Mouse (Mus musculus) granulocyte monocyte progenitor cell, adult 5-6 weeks (primary cell): ENCODE measurements around the gene Rab8a. TPM values are rescaled to one million over a fixed set of nuclear protein-coding genes. Genes with fewer than 3 reads are reported as not detected.

Source experiments
- ATAC-seq: replicated peaks from 2 replicates; pipeline ENCODE4 v1.8.0; 2016; ENCODE audit warnings: mild to moderate bottlenecking, moderate TSS enrichment, inconsistent platforms; ENCODE audit not compliant: poor library complexity, severe bottlenecking
- total RNA-seq, 2 experiments: library from RNA; stranded (forward) in 1 of 2; stranded (reverse) in 1 of 2; fragments of 200-712, 200-1000 nt in 1 of 2; fragments of >200 nt in 1 of 2; fragmentation: Nextera tagmentation in 1 of 2; gene quantifications; 2 replicates each; pipeline ENCODE4 v1.2.3; 2014 to 2017

Rab8a gene
- total RNA-seq, 2 experiments from 2014 or later: 39.9 to 320 TPM

DNA sequence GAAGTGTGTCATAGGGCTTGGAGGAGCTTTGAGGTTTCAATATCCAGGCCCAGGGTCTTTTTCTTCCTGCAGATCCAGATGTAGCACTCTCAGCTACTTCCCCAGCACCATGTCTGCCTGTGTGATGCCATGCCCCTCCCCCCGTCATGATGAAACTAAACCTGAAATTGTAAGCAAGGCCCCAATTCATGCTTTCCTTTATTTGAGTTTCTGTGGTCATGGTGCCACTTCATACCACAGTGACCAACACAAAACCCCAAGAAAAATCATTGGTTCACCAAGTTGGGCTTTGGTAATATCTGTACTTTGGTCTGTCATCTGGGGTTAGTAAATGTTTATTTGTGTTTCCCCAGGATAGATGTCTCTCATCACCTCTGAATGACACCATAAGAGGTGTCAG lies 47.6 kb downstream of the Rab8a start:
- ATAC-seq: peak; percentile 64

DNA sequence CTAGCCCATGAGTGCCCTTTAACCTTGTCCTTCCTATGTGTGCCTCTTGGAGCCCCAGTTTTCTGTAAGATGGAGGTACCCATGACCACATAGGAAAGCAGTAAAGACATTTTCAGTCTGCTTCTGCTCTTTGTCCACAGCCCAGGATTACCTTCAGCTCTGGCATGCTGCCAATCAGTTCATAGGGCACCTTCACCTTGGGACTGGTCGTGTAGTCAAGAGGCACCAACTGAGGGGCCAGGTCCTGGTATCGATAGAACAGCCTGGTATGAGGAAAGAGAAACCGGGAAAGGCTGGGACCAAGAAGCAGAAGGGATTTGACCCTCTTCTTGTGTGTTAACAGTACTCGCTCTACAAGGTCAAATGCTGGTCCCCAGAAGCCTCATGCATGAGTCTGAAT lies 49.2 kb downstream of the Rab8a start:
- no peak for ATAC-seq

DNA sequence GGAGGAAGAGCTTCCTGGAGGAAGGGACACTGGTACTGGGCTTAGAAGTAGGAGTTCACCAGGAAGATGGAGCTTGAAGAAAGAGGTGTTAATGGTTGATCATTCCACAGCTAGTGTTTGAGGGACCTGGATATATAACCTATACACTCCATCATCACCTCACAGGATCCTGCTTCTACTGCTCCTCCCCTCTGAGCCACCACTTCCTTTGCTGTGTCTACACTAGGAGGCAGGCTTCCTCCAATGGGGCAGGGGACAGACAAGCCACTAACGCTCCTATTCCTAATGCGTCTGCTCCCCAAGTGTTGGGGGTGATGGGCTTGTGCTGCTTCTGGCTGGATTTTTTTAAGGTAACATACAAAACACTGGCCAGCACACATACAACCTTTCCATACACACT lies 49.7 kb downstream of the Rab8a start:
- ATAC-seq: no peak

DNA sequence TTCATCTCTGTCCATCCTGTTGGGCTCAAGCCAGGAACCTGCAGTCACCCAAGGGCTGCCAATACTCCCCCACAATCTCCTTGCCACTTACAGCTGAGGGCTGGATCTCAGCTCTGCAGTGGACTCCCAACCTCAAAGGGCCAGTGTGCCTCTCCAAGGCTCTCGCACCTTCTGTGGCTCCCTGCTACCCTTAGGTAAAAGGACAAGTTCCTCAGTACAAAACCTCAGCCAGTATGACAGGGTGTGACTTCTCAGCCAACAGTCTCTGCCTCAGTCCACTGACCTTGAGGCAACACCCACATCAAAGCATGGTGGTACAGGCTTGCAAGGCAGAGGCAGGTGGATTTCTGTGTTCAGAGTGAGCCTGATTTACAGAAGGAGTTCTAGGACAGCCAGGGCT lies 50.8 kb downstream of the Rab8a start:
- no peak for ATAC-seq

DNA sequence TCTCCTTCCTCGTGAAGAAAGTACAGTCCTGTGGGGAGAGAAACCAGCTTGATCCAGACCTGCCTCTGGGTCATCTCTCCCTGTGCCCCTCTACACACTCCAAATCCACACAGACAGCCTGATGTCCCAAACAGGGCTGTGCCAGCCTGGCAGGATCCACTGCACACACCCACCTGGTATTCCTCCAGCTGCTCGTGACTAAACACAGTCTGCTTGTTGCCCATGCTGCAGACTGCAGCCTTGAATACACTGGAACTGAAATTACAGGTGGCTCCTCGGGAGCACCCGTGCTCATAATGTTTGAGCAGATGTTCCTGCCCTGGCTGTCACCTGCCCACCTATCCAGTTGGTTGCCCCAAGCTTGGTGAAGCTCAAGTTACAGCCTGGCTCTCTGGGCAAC lies 51.8 kb downstream of the Rab8a start, which contains the start of gene Cib3:
Gene Cib3, minus strand, starts transcription at position 87 of the 400 bp plus-strand sequence.
- ATAC-seq: no peak

DNA sequence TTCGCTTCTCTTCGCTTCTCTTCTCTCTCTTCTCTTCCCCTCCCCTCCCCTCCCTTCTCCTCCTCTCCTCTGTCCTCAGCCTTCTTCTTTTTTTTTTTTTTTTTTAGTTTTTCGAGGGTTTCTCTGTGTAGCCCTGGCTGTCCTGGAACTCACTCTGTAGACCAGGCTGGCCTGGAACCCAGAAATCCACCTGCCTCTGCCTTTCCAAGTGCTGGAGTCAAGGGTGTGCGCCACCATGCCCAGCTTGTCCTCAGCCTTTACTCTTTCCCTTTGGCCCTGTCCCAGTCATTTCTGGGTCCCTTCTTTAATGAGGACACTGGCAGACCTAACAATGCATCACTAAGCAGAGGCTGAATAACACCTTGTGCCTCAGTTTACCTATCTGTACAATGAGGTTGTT lies 52.5 kb downstream of the Rab8a start, which contains the start of gene Gm11034:
Gene Gm11034, minus strand, starts transcription at position 101 of the 400 bp plus-strand sequence.
- ATAC-seq: no peak

DNA sequence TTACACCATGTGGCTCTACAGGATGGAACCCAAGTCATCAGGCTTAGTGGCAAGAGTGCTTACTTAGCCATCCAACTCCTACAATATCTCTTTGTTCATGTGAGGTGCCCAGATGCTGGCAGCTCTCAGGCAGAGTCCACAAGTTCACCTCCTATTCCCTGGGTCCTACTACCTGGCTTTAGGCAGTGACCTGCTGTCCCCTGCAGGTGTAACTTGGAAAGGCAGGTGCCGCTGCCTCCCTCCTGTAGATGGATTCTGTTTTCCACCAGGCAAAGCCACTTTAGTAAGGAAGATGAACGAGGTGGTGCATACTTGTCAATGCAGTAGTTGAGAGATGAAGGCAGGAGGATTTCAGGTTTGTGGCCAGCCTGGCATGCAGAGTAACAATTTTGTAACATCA lies 54.1 kb downstream of the Rab8a start:
- ATAC-seq: no peak

DNA sequence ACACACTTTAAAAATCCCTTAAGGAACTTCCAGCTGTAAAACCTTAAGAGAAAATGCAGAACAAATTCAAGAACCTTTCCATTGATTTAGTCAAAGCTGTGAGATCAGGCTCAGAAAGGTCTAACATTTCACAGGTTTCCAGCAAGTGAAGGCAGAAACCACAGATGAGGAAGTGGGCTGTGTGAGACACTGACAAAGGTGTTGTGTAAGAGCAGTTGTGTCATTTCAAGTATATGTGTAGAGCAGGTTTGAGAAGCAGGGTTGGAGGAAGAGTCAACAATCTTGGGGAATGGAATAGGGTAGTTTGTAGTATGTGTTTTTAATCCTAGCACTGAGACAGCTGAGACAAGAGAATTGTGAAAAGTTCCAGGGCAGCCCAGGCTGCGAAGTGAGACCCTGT lies 54.9 kb downstream of the Rab8a start:
- peak; percentile 80 for ATAC-seq

DNA sequence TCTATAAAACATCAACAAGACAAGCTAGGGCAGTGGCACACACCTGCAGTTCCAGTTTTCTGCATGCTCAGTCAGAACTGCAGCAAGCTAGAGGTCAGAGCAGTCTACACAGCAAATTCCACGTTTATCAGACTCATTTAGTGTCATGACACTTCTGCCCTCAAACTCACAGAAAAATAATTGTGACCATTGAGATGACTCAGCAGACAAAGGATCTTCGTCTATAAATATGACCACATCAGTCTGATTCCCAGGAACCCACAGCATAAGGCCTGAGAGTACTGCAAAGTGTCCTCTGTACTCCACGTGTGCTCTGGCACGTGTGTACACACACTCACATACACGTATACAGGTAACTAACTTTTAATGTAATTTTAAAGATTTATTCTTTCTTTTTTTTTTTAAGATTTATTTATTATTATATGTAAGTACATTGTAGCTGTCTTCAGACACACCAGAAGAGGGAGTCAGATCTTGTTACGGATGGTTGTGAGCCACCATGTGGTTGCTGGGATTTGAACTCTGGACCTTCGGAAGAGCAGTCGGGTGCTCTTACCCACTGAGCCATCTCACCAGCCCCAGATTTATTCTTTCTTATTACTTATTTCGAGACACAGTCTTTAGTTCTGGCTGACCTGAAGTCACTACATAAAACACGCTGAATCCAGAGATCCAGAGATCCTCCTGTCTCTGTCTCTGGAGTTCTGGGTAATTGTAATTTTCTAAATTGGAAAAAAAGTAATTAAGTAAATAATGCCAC lies 58.0 kb downstream of the Rab8a start:
- ATAC-seq: no peak

DNA sequence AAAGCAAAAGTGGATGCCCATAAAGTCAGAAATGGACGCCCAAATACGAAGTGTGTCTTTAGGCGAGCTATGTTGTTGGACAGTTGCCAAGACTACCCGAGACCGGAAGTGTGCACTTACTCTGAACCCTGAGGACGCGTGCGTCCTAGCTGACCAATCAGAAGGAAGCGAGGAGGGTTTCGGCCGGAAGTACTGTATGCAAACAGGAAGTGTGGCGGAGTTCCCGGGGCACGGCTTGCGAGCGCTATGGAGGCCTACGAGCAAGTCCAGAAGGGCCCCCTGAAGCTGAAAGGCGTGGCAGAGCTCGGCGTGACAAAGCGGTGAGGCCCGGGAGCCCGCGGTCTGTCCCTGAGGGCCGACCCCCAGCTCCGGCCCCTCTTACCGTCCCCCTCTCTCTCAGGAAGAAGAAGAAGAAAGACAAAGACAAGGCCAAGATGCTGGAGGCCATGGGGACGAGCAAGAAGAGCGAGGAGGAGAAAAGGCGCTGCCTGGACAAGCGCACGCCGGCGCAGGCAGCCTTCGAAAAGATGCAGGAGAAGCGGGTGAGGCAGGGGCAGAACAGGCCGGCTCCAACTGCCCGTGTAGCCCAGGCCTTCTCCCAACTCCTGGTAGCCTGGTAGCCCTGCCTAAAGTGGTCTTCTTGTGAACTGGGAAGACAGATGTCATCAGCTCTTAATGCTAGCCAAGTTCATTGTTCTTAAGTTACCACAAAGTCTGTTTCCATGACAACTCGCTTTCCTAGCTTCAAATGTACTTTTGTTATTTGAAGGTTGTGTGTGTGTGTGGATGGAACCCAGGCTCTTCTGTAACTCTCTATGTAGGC lies 58.8 kb downstream of the Rab8a start, which contains the start of gene Fam32a:
Gene Fam32a, plus strand, starts transcription at position 190 of the 823 bp plus-strand sequence.
- ATAC-seq: peak; percentile 87

DNA sequence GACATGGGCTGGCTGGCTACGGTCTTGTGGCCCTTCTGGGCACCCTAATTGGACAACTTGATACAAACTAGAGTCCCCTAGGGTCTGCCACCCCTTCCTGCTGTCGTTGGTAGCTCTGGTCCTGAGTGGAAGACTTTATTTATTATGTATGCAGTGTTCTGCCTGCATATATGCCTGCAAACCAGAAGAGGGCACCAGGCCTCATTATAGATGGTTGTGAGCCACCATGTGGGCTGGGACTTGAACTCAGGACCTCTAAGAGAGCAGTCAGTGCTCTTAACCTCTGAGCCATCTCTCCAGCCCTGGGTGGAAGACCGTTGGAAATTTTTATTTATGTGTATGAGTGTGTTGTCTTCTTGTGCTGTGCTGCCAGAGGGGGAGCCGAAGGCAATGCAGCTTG lies 59.8 kb downstream of the Rab8a start:
- no peak for ATAC-seq

DNA sequence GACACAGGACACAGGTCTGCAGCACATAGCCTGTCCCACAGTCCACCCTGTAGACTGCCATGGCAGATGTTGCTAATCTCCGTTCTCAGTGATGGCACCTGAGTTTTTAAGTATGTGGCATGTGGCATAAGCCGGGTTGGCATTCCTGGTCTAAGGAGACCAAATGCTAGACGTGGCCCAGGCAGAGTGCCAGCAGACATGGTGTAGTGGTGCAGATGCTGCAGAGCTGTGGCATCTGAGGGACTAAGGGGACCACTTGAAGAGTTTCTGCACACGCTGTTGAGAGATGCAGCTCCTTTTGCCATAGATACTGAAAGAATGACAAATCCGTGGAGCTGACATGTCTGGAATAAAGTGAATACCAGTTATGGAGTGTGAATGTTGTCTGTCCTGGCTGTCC lies 61.7 kb downstream of the Rab8a start:
- ATAC-seq: no peak

Other genes starting within 250 kb of the Rab8a start
- 34.4 and 35.7 TPM in 2 replicates for gene Zfp961, start 210.2 kb upstream of the Rab8a start, total RNA-seq (2014; fragmentation: Nextera tagmentation)
- gene Zfp961, start 210.2 kb upstream of the Rab8a start, total RNA-seq (2017): 23.0 and 31.3 TPM in 2 replicates
- gene Cyp4f18, start 151.6 kb upstream of the Rab8a start, total RNA-seq (2014; fragmentation: Nextera tagmentation): 11.7 and 15.8 TPM in 2 replicates
- gene Cyp4f18, start 151.6 kb upstream of the Rab8a start, total RNA-seq (2017): 6.5 and 7.1 TPM in 2 replicates
- gene Olfr372, start 120.0 kb upstream of the Rab8a start, total RNA-seq (2014; fragmentation: Nextera tagmentation): not detected in 2 replicates
- not detected in 2 replicates for gene Olfr372, start 120.0 kb upstream of the Rab8a start, total RNA-seq (2017)
- gene Olfr373, start 78.0 kb upstream of the Rab8a start, total RNA-seq (2014; fragmentation: Nextera tagmentation): not detected in 2 replicates
- not detected in 2 replicates for gene Olfr373, start 78.0 kb upstream of the Rab8a start, total RNA-seq (2017)
- gene Olfr374, start 54.2 kb upstream of the Rab8a start, total RNA-seq (2014; fragmentation: Nextera tagmentation): not detected in 2 replicates
- not detected in 2 replicates for gene Olfr374, start 54.2 kb upstream of the Rab8a start, total RNA-seq (2017)
- gene Tpm4, start 26.2 kb upstream of the Rab8a start, total RNA-seq (2014; fragmentation: Nextera tagmentation): 35.0 and 39.9 TPM in 2 replicates
- 54.2 and 60.5 TPM in 2 replicates for gene Tpm4, start 26.2 kb upstream of the Rab8a start, total RNA-seq (2017)
- 6.2 and 14.0 TPM in 2 replicates for gene Hsh2d, start 28.4 kb downstream of the Rab8a start, total RNA-seq (2014; fragmentation: Nextera tagmentation)
- gene Hsh2d, start 28.4 kb downstream of the Rab8a start, total RNA-seq (2017): 2.6 and 3.1 TPM in 2 replicates
- gene Cib3, start 51.6 kb downstream of the Rab8a start, total RNA-seq (2014; fragmentation: Nextera tagmentation): 0.64 TPM in 1 of 2 replicates, not detected in the other
- gene Cib3, start 51.6 kb downstream of the Rab8a start, total RNA-seq (2017): not detected in 2 replicates
- not detected in 2 replicates for gene Gm11034, start 52.4 kb downstream of the Rab8a start, total RNA-seq (2014; fragmentation: Nextera tagmentation)
- gene Gm11034, start 52.4 kb downstream of the Rab8a start, total RNA-seq (2017): not detected in 2 replicates
- gene Fam32a, start 58.5 kb downstream of the Rab8a start, total RNA-seq (2014; fragmentation: Nextera tagmentation): 47.5 and 52.6 TPM in 2 replicates
- gene Fam32a, start 58.5 kb downstream of the Rab8a start, total RNA-seq (2017): 42.1 and 42.9 TPM in 2 replicates
- 80.1 and 117 TPM in 2 replicates for gene Ap1m1, start 78.8 kb downstream of the Rab8a start, total RNA-seq (2014; fragmentation: Nextera tagmentation)
- gene Ap1m1, start 78.8 kb downstream of the Rab8a start, total RNA-seq (2017): 49.1 and 59.8 TPM in 2 replicates
- gene Gm10282, start 144.1 kb downstream of the Rab8a start, total RNA-seq (2014; fragmentation: Nextera tagmentation): 29.7 and 33.2 TPM in 2 replicates
- 67.4 and 74.9 TPM in 2 replicates for gene Gm10282, start 144.1 kb downstream of the Rab8a start, total RNA-seq (2017)
- gene Klf2, start 157.8 kb downstream of the Rab8a start, total RNA-seq (2014; fragmentation: Nextera tagmentation): 1.9 and 5.5 TPM in 2 replicates
- gene Klf2, start 157.8 kb downstream of the Rab8a start, total RNA-seq (2017): 2.8 and 3.2 TPM in 2 replicates